Mouse (Mus musculus) limb, embryonic 14.5 days (tissue): ENCODE measurements at regions not wholly inside any gene's neighbourhood (a gene's known extent, or its start where the extent isn't known, plus 50 kb on each side); places are given as distances from the start of the nearest gene placed in this dataset.

Source experiments
- ATAC-seq: fragments of 200-750 bp; cut with Nextera tagmentation; 2 replicates; pipeline ENCODE4 v1.8.0; 2017; ENCODE audit warnings: low read depth, moderate number of reproducible peaks, moderate TSS enrichment; ENCODE audit not compliant: low FRiP score
- DNase-seq: peaks from one replicate; pipeline ENCODE4 v3.0.0-alpha.2; 2015; ENCODE audit warnings: low spot score
- H3K27ac ChIP-seq: fragments of 300-500 bp; sonication (generic); replicated peaks from 2 replicates; pipeline ENCODE4 v1.5.1; 2014; ENCODE audit warnings: low read depth, mild to moderate bottlenecking, low read length, moderate library complexity, mixed read lengths
- H3K27me3 ChIP-seq: fragments of 300-500 bp; sonication (generic); 2 replicates; pipeline ENCODE4 v1.6.1; 2014; ENCODE audit warnings: low read length, mixed read lengths; ENCODE audit not compliant: control insufficient read depth, insufficient read depth
- H3K36me3 ChIP-seq: fragments of 300-500 bp; sonication (generic); 2 replicates; pipeline ENCODE4 v1.6.1; 2014; ENCODE audit warnings: mild to moderate bottlenecking, low read length, moderate library complexity, mixed read lengths; ENCODE audit not compliant: control insufficient read depth, insufficient read depth
- H3K4me1 ChIP-seq: fragments of 300-500 bp; sonication (generic); 2 replicates; pipeline ENCODE4 v1.6.1; 2014; ENCODE audit warnings: antibody characterized with exemption, low read length, mixed read lengths; ENCODE audit not compliant: control insufficient read depth, insufficient read depth
- H3K4me2 ChIP-seq: fragments of 300-500 bp; sonication (generic); replicated peaks from 2 replicates; pipeline ENCODE4 v1.6.1; 2014; ENCODE audit warnings: low read depth, mild to moderate bottlenecking, low read length, moderate library complexity; ENCODE audit not compliant: severe bottlenecking
- H3K4me3 ChIP-seq: fragments of 300-500 bp; sonication (generic); replicated peaks from 2 replicates; pipeline ENCODE4 v1.5.1; 2014; ENCODE audit warnings: low read length
- H3K9ac ChIP-seq: fragments of 300-500 bp; sonication (generic); 2 replicates; pipeline ENCODE4 v1.6.1; 2014; ENCODE audit warnings: mild to moderate bottlenecking, low read depth, low read length, moderate library complexity; ENCODE audit not compliant: severe bottlenecking
- H3K9me3 ChIP-seq: fragments of 300-500 bp; sonication (generic); 2 replicates; pipeline ENCODE4 v1.6.1; 2016; ENCODE audit warnings: low read length; ENCODE audit not compliant: control insufficient read depth
- POLR2A ChIP-seq: fragments of 200-500 bp; IDR thresholded peaks from 2 replicates; pipeline ENCODE4 v1.8.0; 2012; ENCODE audit warnings: inconsistent platforms, mild to moderate bottlenecking, moderate library complexity, borderline replicate concordance; ENCODE audit not compliant: insufficient read depth, insufficient read length; ENCODE audit errors: extremely low read depth
- WGBS: fragments of 180-500 bp; shearing (Covaris S2); extraction: QIAGEN DNeasy Blood & Tissue Kit; methylation state at CpG from one replicate; pipeline ENCODE4 v1.1.7; 2014; 5-methylcytosine and 5-hydroxymethylcytosine counted together

DNA sequence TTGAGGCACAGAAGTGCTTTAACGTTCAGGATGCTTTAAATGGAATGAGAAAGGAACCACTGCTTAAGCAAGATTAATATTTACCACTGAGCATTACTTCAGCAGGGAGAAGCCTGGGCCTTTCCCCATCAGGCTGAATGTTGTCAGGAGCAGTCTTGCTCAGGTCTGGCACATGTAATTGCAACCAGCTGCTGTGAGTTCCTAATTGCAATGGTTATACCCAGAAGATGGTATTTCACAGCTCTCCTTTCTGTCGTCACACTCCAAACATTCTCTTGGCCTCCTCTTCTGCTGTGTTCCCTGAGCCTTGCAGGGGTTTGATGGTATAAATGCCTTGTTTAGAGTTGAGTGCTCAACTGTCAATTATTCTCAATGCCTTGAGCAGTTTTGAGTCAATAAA, 87.1 kb downstream of the Mtx3 start:
- Histone ChIP-seq H3K4me1 (peaks cover 3% of the 10 kb centered on the region; the same call in 1 of the 2 replicates), H3K9me3 (no peaks in the 10 kb centered on the region), H3K27ac (no peak overlapping the region), H3K27me3 (no peaks in the 10 kb centered on the region), H3K9ac (no peak overlapping the region), H3K36me3 (no peaks in the 10 kb centered on the region), H3K4me2 (no peak overlapping the region), H3K4me3 (no peak overlapping the region)
- DNase-seq: no peak
- WGBS: 12% methylated on average over 2 of the region's 2 CpGs
- ATAC-seq: no peak
- TF ChIP-seq POLR2A: no peak

DNA sequence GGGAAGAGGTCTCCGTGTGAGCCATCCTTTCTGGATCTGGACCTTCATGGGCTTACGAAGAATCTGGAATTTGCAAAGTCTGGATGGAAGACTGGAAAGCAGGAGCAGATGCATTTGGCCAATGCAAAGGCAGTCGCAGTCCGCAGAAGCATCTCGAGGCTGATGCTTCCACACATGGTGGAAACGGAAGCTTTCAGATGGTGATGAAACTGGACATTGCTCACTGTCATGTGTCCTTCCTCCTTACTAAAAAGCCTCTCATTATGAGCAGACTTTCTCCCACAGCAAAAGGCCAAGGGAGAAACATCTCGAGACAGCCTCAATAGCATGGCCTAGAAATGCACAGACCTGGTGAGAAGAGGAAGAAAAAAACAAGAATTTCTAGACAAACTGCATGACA, 94.5 kb downstream of the Mtx3 start:
- Histone ChIP-seq H3K27ac (no peak overlapping the region), H3K4me3 (no peak overlapping the region), H3K36me3 (no peaks in the 10 kb centered on the region), H3K4me1 (no peaks in the 10 kb centered on the region), H3K4me2 (no peak overlapping the region), H3K9ac (no peak overlapping the region), H3K9me3 (no peaks in the 10 kb centered on the region), H3K27me3 (no peaks in the 10 kb centered on the region)
- no peak for TF ChIP-seq POLR2A
- DNase-seq (no peak), ATAC-seq (no peak)
- WGBS: 92% methylated on average over 7 of the region's 7 CpGs

DNA sequence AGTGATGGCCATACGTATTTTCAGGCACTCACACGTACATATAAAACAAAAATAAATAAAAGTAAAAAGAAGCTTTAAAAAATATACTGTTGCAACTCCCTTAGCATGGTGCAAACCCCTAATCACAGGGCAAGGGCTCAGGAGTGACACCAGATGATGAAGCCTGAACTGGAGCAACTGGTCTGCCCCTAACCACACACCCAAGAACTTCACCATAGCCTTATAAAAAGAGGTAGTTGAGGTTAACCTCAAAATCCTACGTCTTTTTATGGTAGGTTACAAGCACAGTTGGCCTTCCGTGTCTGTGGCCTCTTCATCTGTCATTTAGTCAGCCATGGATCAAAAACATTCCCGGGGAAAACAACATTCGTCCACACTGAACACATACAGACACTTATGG, 96.0 kb downstream of the Mtx3 start:
- no peaks in the 10 kb centered on the region for H3K4me1 ChIP-seq
- H3K27me3 ChIP-seq: no peaks in the 10 kb centered on the region
- 79% methylated on average over 6 of the region's 6 CpGs for WGBS
- no peak for ATAC-seq
- H3K4me2 ChIP-seq: no peak overlapping the region
- no peak overlapping the region for H3K9ac ChIP-seq
- no peak for DNase-seq
- no peaks in the 10 kb centered on the region for H3K36me3 ChIP-seq
- no peaks in the 10 kb centered on the region for H3K9me3 ChIP-seq
- no peak for TF ChIP-seq POLR2A
- no peak overlapping the region for H3K4me3 ChIP-seq
- H3K27ac ChIP-seq: no peak overlapping the region

DNA sequence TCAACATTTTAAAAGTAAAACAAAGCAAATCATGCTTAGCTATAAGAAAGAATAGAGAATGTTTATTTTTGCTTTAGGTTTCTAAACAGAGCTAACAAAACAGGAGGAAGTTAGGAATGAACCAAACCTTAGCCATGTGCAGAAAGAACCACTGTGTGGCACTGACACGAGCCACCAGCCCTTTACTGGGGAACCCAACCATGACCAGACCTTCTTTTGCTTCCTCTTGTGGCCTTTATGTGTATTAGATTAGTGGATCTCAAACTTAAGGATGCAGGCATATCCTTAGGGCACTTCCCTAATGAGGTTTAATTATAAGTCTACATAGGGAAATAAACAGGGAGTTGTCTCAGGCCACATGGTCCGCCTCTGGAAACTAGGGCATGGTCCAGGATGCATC, 104.0 kb downstream of the Mtx3 start:
- DNase-seq: no peak
- Histone ChIP-seq H3K36me3 (no peaks in the 10 kb centered on the region), H3K4me1 (no peaks in the 10 kb centered on the region), H3K27ac (no peak overlapping the region), H3K9me3 (no peaks in the 10 kb centered on the region), H3K4me3 (no peak overlapping the region), H3K27me3 (no peaks in the 10 kb centered on the region), H3K4me2 (no peak overlapping the region), H3K9ac (no peak overlapping the region)
- no peak for ATAC-seq
- WGBS: 67% methylated on average over 2 of the region's 2 CpGs
- TF ChIP-seq POLR2A: no peak

DNA sequence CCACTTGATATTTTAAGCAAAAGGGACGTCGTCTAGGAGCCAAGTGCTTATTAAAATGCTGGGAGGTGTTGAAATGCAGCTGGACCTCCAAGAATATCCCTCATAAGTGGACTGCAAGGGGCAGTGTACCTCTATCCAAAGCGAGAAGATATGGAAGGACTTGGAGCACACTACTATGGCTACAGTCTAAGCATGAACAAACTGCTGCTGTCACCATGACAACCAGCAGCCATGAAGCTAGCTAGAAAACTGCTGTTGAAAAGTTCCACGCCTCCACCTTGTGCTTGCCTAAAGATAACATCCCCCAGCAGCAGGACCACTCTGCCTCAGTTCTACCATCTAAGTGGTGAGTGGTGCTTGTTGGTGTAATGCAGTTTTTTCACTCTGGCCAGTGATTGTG, 115.5 kb downstream of the Mtx3 start:
- H3K4me3 ChIP-seq: no peak overlapping the region
- H3K27ac ChIP-seq: no peak overlapping the region
- TF ChIP-seq POLR2A: no peak
- no peaks in the 10 kb centered on the region for H3K27me3 ChIP-seq
- H3K4me1 ChIP-seq: no peaks in the 10 kb centered on the region
- peak; percentile 23; the same call in 1 of the 2 replicates for ATAC-seq
- no peaks in the 10 kb centered on the region for H3K9me3 ChIP-seq
- DNase-seq: no peak
- H3K4me2 ChIP-seq: no peak overlapping the region
- no peaks in the 10 kb centered on the region for H3K36me3 ChIP-seq
- 59% methylated on average over 4 of the region's 4 CpGs for WGBS
- no peak overlapping the region for H3K9ac ChIP-seq

DNA sequence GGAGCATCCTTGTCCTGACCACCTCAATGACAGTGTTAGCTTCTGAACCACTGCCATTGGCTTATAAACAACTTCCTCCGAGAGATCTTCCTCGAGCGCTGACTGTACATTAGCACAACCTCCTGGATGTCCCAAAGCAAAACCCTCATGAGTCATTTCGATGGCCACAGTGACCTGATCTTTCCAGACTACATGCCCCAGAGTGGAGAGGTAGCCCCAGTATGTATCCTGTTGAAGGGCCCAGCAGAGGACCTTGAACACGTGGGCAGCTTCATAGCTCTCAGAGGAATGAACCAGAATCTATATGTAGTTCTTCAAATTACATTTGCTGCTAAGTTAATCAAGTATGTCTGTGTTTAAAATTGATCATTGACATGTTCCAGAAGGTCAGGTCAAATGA, 118.1 kb downstream of the Mtx3 start:
- no peak for TF ChIP-seq POLR2A
- Histone ChIP-seq H3K27ac (no peak overlapping the region), H3K4me2 (no peak overlapping the region), H3K27me3 (no peaks in the 10 kb centered on the region), H3K4me3 (no peak overlapping the region), H3K4me1 (0 out of 2 replicates have a peak, but pooled peaks cover 4% of the 10 kb centered on the region), H3K9ac (no peak overlapping the region), H3K36me3 (no peaks in the 10 kb centered on the region), H3K9me3 (no peaks in the 10 kb centered on the region)
- 90% methylated on average over 5 of the region's 5 CpGs for WGBS
- ATAC-seq (no peak), DNase-seq (no peak)
